Mouse (Mus musculus) adrenal gland, adult 8-10 months (tissue): ENCODE measurements around the gene Map2k1. TPM values are rescaled to one million over a fixed set of nuclear protein-coding genes. Genes with fewer than 3 reads are reported as not detected.
"Not testable (repeated sequence)": the region's sequence is repeated elsewhere in the genome, so short reads cannot be mapped to it uniquely, and the experiment has no call there.

Experiments
- DNase-seq: peaks from one replicate; pipeline ENCODE4 v3.0.0; 2022
- total RNA-seq, 4 experiments: library from RNA; stranded (reverse); gene quantifications; 2 replicates each; pipeline ENCODE4 v1.2.4; 2022

Map2k1 gene
- total RNA-seq = 10 to 100 TPM; 83.4 to 93.7 (median 91.9) TPM

DNA sequence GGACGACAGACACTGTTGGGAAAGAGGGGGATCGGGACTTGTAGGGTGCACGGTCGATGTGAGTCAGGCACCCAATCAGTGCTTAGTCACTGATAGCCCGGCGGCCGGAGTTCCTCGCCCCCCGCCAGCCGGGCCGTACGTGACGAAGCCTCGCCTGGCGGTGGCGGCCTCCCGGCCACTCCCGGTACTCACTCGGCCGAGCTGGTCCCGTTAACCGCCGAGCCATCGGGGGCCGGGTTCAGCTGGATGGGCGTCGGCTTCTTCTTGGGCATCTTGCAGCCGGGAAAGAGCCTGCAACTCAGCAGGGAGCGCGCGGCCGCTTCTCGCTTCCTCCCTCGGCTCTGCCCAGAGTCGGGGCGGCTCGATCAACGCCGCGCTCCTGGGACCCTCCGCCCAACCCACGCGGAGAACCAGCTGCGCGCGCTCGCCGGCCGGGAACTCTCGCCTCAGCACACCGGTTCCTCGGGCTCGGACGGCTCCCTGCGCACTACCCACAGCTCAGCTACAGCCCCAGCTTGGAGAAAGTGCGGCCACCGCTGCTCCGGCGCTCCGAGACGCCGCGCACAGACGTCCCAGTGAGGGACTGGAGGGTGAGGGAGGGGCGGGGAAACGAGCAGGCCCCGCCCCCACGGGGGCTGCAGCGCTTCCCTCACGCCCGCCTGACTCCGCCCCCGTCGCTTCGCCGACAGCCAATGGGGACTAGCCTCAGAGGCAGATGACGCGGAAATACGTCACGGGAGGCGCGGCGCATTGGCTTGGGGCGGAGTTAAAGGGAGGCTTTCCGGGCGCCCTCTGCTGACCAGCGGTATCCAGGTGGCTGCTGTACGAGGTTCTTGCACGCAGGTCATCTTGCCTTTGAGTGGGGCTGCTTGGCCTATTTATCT lies at the start of gene Map2k1:
TSS of gene Map2k1 (minus strand) at position 611 of the 884 bp plus-strand sequence.
- DNase-seq = peak; percentile 100

DNA sequence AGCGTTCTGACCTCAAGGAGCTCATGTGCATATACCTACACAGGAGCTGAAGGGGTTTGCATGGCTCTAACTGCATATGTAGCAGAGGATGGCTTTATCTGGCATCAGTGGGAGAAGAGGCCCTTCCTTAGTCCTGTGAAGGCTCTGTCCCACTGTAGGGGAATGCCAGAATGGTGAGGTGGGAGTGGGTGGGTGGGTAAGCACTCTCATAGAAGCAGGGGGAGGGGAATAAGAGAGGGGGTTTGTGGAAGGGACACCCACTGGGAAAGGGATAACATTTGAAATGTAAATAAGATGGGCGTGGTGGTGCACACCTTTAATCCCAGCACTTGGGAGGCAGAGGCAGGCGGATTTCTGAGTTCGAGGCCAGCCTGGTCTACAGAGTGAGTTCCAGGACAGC lies 49.7 kb upstream of the Map2k1 start:
- not testable (repeated sequence) for DNase-seq

DNA sequence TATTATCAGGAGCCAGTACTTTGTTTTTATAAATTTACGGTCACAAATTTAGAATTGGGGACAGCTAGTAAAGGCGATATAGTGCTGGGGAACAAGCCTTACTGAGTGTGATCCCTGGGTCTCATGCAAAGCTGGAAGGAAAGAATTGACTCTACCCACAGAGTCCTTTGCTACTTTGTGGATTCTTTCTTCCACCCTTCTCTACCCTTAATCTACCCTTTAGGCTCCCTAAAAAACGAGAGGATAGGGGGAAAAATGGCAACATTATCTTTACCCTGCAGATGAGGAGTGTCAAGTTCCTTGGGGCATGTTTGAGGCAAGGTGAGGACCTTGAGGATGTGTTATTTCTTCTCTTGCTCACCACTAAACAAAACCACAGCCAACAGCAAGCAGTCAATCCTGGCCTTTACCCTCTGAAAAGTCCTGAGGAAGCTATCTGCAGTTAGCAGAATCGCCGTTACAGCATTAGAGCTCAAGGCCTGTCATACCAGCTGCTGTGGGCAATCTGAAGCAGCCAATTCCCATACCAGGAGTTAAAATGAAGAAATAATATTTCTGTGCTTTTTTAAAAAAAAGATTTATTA lies 29.1 kb upstream of the Map2k1 start:
- no peak for DNase-seq

- no peak for DNase-seq
These were observed 28.3 kb upstream of the Map2k1 start for GRCm38 (mm10) chr9:64281781-64282178.

GRCm38 (mm10) chr9:64281105-64281780 lies 27.8 kb upstream of the Map2k1 start, which contains the start of gene Tipin:
Tipin (plus strand) TSS chr9:64281581.
- DNase-seq = peak; percentile 90

DNA sequence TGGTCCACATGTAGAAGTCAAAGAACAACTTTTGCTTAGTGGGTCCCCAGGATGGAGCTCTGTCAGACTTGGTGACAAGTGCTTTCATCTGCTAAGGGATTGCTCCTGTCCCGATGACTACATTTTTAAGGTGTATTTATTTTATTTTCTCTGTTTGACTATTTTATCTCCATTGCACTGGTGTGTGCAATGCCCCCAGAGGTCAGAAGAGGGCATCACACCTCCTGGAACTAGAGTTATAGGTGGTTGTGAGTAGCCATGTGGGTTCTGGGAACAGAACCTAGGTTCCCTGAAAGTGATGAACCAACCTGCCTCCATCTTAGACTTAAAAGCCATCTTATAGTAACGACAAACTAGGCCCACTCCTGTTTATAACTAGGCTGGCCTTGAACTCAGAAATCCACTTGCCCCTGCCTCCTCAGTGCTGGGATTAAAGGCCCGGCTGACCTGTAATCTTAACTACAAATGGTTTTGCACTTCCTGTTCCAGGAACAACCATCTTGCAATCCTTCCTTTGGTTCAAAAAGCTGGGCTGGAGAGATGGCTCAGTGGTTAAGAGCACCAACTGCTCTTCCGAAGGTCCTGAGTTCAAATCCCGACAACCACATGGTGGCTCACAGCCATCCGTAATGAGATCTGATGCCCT lies 25.4 kb upstream of the Map2k1 start:
- no peak for DNase-seq

DNA sequence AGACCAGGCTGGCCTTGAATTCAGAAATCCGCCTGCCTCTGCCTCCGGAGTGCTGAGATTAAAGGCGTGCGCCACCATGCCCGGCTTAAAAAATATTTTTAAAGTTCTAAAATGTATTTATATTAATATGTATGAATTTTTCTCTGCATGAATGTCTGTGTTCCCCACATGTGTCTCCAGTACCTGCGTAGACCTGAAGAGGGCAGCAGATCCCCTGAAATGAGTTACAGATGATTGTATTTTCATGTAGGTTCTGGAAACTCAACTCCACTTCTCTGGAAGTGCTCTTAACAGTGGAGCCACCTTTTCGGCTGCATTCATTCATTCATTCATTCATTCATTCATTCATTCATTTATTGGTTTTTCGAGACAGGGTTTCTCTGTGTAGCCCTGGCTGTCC lies 24.3 kb upstream of the Map2k1 start:
- peak; percentile 36 for DNase-seq

DNA sequence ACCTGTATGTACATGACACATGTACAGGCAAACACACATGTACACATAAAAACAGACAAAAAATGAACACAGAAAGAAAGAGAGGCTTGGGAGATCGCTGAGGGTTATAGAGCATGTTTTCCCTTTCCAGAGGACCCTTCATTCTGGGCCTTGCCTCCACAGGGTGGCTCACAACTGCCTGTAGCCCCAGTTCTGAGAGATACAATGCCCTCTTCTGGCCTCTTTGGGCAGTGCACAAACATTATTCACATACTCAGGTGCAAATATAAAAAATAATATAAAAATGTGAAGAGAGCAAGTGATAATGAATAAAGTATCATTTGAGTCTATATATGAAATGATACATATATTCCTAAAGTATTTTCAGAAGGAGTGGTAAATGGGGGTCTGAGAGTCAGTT lies 21.5 kb upstream of the Map2k1 start:
- DNase-seq = no peak

DNA sequence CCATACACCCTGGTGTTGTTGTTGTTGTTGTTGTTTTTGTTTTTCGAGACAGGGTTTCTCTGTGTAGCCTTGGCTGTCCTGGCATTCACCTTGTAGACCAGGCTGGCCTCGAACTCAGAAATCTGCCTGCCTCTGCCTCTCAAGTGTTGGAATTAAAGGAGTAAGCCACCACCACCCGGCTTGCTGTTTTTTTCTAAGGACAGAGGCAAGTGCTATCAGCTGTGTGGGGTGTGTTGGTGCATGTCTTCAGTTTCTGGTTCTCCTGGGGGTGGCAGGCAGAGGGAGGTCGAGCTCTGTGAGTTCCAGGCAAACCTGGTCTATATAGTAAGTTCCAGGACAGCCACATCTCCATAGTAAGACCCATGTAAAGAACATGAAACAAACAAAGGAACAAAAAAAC lies 20.9 kb upstream of the Map2k1 start:
- no peak for DNase-seq

DNA sequence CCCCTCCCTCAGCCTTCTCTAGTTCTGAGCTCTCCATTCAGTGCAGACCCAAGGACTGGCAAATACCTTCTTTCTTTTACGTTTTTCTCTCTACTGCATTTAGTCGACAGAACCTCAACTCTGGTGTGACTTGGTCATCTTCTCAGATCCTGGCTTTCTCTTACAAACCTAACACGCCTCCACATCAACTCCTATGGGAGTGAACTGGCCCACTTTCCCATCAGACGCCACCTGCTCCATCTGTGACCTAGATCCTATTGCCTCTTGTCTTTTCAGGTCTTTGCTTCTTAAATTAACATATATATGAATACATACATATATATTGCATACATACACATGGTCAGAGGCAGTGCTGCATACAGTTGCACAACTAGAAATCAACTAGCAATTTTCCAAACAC lies 20.3 kb upstream of the Map2k1 start:
- DNase-seq = no peak

GRCm38 (mm10) chr9:64272611-64273010 lies 19.2 kb upstream of the Map2k1 start:
- DNase-seq = no peak

- DNase-seq = no peak
These were observed 17.8 kb upstream of the Map2k1 start for GRCm38 (mm10) chr9:64271249-64271648.

DNA sequence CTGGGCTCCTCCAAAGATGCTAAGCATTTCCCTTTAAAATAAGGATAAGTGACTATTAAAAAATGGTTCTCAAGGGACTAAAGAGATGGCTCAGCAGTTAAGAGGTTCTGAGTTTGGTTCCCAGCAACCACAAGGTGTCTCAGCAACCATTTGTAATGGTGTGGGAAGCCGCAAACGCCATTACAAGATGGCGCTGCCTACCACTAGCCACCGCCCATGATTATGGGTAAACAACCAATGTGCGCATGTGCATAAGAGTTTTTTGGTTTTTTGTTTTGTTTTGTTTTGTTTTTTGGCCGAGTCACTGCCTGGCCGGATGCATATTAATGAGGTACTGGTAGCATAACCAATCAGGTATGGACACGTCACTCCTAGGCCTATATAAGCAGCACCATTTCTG lies 15.4 kb upstream of the Map2k1 start:
- DNase-seq = not testable (repeated sequence)

DNA sequence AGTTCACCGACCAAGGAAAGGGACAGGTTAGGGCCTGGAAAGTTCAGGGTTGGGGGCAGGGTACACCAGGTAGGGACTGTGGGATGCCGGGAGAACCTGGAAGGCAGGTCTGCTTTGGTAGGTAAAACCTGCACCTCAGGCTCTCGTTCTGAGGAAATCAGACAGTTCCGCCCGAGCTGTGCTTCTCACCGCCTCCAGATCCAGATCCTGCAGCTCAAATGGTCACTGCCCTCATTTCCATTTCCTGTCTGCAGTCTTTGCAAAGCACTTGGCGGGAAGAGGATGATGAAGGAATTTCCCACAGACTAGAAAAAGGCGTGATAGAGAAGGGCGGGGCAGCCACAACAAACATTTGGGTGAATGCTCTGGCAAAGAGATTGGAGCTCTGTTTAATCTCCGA lies 14.8 kb upstream of the Map2k1 start:
- DNase-seq = no peak

GRCm38 (mm10) chr9:64267231-64267630 lies 13.8 kb upstream of the Map2k1 start:
- DNase-seq = no peak

GRCm38 (mm10) chr9:64264813-64265212 lies 11.4 kb upstream of the Map2k1 start:
- no peak for DNase-seq

DNA sequence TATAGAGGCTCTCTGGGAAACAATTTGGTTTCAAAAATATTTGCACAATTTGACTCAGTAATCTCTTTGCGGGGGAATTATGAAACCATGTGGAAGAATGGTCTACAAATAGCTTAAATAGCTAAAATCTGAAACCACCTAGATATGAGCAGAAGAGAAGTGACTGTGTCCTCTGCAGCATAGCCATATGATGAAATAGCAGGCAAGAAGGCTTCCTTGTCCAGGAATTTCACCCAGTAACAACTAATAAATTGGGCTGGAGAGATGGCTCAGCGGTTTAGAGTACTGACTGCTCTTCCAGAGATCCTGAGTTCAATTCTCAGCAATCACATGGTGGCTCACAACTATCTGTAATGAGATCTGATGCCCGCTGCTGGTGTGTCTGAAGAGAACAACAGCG lies 7.6 kb upstream of the Map2k1 start:
- no peak for DNase-seq

DNA sequence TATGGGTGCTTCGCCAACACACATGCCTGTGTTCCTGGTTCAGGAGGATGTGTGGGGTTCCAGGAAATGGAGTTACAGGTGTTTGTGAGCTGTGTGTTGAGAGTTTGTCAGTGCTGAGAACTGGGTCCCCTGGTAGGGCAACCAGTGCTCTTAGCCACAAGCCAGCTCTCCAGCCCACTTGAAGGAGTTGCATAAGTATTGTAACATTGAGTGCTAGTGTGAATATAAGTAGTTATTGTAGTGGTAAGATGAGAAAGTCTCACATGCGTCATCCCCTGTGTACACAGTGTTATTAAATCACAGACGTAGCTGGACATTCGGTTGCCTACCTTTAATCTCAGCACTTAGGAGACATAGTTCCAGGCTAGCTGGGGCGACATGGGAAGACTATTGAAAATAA lies 6.5 kb upstream of the Map2k1 start:
- no peak for DNase-seq

DNA sequence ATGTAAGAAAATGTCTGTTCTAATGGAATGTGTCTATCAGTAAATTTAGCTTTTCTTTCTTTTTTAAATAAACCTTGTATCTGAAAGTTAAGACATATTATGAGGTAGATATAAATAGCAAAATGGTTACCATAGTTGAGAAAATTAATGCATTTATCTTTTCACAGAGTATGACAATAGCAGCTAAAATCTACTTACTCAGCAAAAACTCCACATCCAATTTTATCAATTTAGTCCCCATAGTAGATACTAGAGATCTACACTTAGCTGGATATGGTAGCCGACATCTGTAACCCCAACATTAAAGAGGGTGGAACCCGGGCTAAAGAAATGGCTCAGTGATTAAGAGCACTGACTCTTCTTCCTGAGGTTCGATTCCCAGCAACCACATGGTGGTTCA lies 2.8 kb upstream of the Map2k1 start:
- DNase-seq = no peak

DNA sequence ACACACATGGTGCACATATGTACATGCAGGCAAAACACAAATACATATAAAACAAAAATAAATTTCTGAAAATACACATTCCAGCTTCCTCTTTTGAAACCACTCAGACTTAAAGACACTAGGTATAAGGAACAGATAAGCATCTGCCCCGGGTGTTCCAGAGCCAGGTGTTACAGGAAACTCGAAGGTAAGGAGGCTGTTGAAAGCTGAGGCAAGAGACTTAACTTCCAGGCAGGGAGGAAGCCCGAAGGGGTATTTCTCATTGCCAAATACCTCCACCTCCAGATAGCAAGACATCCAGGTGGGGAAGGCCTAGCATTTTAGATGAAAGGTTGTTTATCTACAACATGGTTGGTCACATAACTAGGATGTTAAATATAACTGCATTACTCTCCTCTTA lies 2.0 kb upstream of the Map2k1 start:
- DNase-seq = no peak

- no peak for DNase-seq
These were observed 825 bp downstream of the Map2k1 start for GRCm38 (mm10) chr9:64252591-64253020.

- no peak for DNase-seq
These were observed 3.2 kb downstream of the Map2k1 start for GRCm38 (mm10) chr9:64250111-64250730.
